Mouse (Mus musculus) G1E (cell line): ENCODE measurements around the gene Msi1.

Experiments used
- CTCF ChIP-seq: IDR thresholded peaks from 2 replicates; pipeline ENCODE4 v1.5.1; 2012; ENCODE audit warnings: low read depth, low read length, inconsistent platforms, mixed read lengths
- GATA2 ChIP-seq: IDR thresholded peaks from 2 replicates; pipeline ENCODE4 v1.6.1; 2012; ENCODE audit warnings: low read depth, low read length, inconsistent platforms, borderline replicate concordance
- POLR2AphosphoS5 ChIP-seq: IDR thresholded peaks from 2 replicates; pipeline ENCODE4 v1.6.1; 2012; ENCODE audit warnings: low read depth, low read length, inconsistent platforms; ENCODE audit not compliant: insufficient replicate concordance
- TAL1 ChIP-seq: conservative IDR thresholded peaks from 2 replicates; pipeline ENCODE4 v1.6.1; 2012; ENCODE audit warnings: low read depth, low read length, inconsistent platforms, mixed read lengths

DNA sequence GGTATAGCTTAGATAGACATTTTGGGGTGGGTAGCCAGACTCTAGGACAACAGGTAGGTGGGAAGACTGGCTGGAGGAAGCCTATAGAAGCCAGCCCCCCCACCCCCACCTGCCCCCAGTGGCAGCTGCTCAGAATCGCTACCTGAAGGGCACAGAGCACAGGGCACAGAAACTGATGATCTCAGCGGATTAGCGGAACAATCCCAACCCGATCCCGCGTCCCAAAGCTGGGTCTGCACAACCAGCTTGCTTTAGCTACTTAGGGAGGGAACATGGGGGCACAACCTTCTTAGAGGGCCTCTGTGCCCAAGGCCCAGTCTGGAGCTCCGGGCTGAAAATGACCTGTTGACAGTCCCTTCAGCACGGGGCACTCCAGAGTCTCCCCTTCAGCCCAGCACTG is 27.3 kb upstream of the Msi1 start:
- no peak for TF ChIP-seq CTCF
- no peak for TF ChIP-seq POLR2AphosphoS5
- TF ChIP-seq TAL1, result no peak
- TF ChIP-seq GATA2, result no peak
